Mouse (Mus musculus) liver, embryonic 12.5 days (tissue): ENCODE measurements around the gene Sh3d21. TPM values are rescaled to one million over a fixed set of nuclear protein-coding genes. Genes with fewer than 3 reads are reported as not detected.
"Not testable (repeated sequence)": the region's sequence is repeated elsewhere in the genome, so short reads cannot be mapped to it uniquely, and the experiment has no call there.

Source experiments
- ATAC-seq: fragments of 200-750 bp; cut with Nextera tagmentation; 2 replicates; pipeline ENCODE4 v1.8.0; 2017; ENCODE audit warnings: moderate number of reproducible peaks, mild to moderate bottlenecking, moderate library complexity
- H3K27ac ChIP-seq: fragments of 300-500 bp; sonication (generic); 2 replicates; pipeline ENCODE4 v1.5.1; 2016; ENCODE audit warnings: mild to moderate bottlenecking
- H3K27me3 ChIP-seq: fragments of 300-500 bp; sonication (generic); replicated peaks from 2 replicates; pipeline ENCODE4 v1.6.1; 2016; ENCODE audit warnings: mild to moderate bottlenecking, moderate library complexity
- H3K36me3 ChIP-seq: fragments of 300-500 bp; sonication (generic); 2 replicates; pipeline ENCODE4 v1.6.1; 2016; ENCODE audit warnings: mild to moderate bottlenecking, moderate library complexity
- H3K4me1 ChIP-seq: fragments of 300-500 bp; sonication (generic); 2 replicates; pipeline ENCODE4 v1.6.1; 2016
- H3K4me2 ChIP-seq: fragments of 300-500 bp; sonication (generic); 2 replicates; pipeline ENCODE4 v1.6.1; 2016; ENCODE audit warnings: mild to moderate bottlenecking, moderate library complexity
- H3K4me3 ChIP-seq: fragments of 300-500 bp; sonication (generic); 2 replicates; pipeline ENCODE4 v1.5.1; 2016; ENCODE audit warnings: mild to moderate bottlenecking, moderate library complexity
- H3K9ac ChIP-seq: fragments of 300-500 bp; sonication (generic); 2 replicates; pipeline ENCODE4 v1.6.1; 2016; ENCODE audit warnings: mild to moderate bottlenecking, moderate library complexity
- H3K9me3 ChIP-seq: fragments of 300-500 bp; sonication (generic); replicated peaks from 2 replicates; pipeline ENCODE4 v1.6.1; 2016; ENCODE audit warnings: mild to moderate bottlenecking, moderate library complexity
- WGBS: fragments of 180-500 bp; shearing (Covaris S2); methylation state at CpG from one replicate; pipeline ENCODE4 v1.1.7; 2016; ENCODE audit not compliant: insufficient replicate concordance; 5-methylcytosine and 5-hydroxymethylcytosine counted together
- polyA plus RNA-seq: library from polyadenylated mRNA; unstranded; fragments of >200 nt; fragmentation: Nextera tagmentation; extraction: Ambion mirVana; gene quantifications from 2 replicates; pipeline ENCODE4 v1.2.1, GENCODE M21; 2016

The Sh3d21 gene
- polyA plus RNA-seq, 1 experiment from 2014 or later = 1.3 TPM

- Histone ChIP-seq H3K36me3 (peaks cover 58% of the 10 kb centered on the region), H3K4me1 (peaks cover 34% of the 10 kb centered on the region)
- 70% methylated on average over 10 of the region's 10 CpGs for WGBS
- H3K27me3 ChIP-seq, H3K9ac ChIP-seq, H3K4me3 ChIP-seq, H3K4me2 ChIP-seq, H3K9me3 ChIP-seq, H3K27ac ChIP-seq, ATAC-seq: not testable (repeated sequence)
Observed at GRCm38 (mm10) chr4:126165092-126165491, 1.8 kb upstream of the Sh3d21 start.

GRCm38 (mm10) chr4:126163685-126164084, 394 bp upstream of the Sh3d21 start:
- H3K9me3 ChIP-seq = no peaks in the 10 kb centered on the region
- peaks cover 44% of the 10 kb centered on the region for H3K36me3 ChIP-seq
- H3K9ac ChIP-seq = peak overlapping the region; percentile 76
- H3K4me1 ChIP-seq = peaks cover 34% of the 10 kb centered on the region
- H3K27ac ChIP-seq = peak overlapping the region; percentile 82; the same call in 1 of the 2 replicates
- 61% methylated on average over 4 of the region's 4 CpGs for WGBS
- H3K27me3 ChIP-seq = peaks cover 6% of the 10 kb centered on the region; the same call in 1 of the 2 replicates
- no peak for ATAC-seq
- peak overlapping the region; percentile 66; the same call in 1 of the 2 replicates for H3K4me3 ChIP-seq
- peak overlapping the region; percentile 99 for H3K4me2 ChIP-seq

- under 1% methylated on average over 44 of the region's 44 CpGs for WGBS
- H3K27me3 ChIP-seq = peaks cover 6% of the 10 kb centered on the region; the same call in 1 of the 2 replicates
- H3K4me2 ChIP-seq = peak overlapping the region; percentile 99
- H3K9ac ChIP-seq = peak overlapping the region; percentile 76
- H3K36me3 ChIP-seq = peaks cover 33% of the 10 kb centered on the region
- peak overlapping the region; percentile 82 for H3K27ac ChIP-seq
- H3K9me3 ChIP-seq = no peaks in the 10 kb centered on the region
- H3K4me1 ChIP-seq = peaks cover 30% of the 10 kb centered on the region
- peak; percentile 86 for ATAC-seq
- peak overlapping the region; percentile 66 for H3K4me3 ChIP-seq
Observed at GRCm38 (mm10) chr4:126162544-126163066, 686 bp downstream of the Sh3d21 start.

- no peak overlapping the region for H3K9ac ChIP-seq
- WGBS = 71% methylated on average over 9 of the region's 9 CpGs
- H3K4me3 ChIP-seq = peak overlapping the region; percentile 66
- H3K27me3 ChIP-seq = peaks cover 6% of the 10 kb centered on the region; the same call in 1 of the 2 replicates
- H3K4me1 ChIP-seq = peaks cover 31% of the 10 kb centered on the region
- H3K27ac ChIP-seq = no peak overlapping the region
- peaks cover 27% of the 10 kb centered on the region for H3K36me3 ChIP-seq
- ATAC-seq = no peak
- no peaks in the 10 kb centered on the region for H3K9me3 ChIP-seq
- H3K4me2 ChIP-seq = peak overlapping the region; percentile 99
Observed at GRCm38 (mm10) chr4:126161986-126162385, 1.3 kb downstream of the Sh3d21 start.

- Histone ChIP-seq H3K4me1 (peaks cover 28% of the 10 kb centered on the region), H3K27me3 (peaks cover 6% of the 10 kb centered on the region; the same call in 1 of the 2 replicates), H3K4me2 (no peak overlapping the region), H3K9me3 (no peaks in the 10 kb centered on the region), H3K36me3 (peaks cover 24% of the 10 kb centered on the region), H3K27ac (no peak overlapping the region), H3K4me3 (no peak overlapping the region), H3K9ac (no peak overlapping the region)
- 81% methylated on average over 6 of the region's 6 CpGs for WGBS
- ATAC-seq = no peak
Observed at GRCm38 (mm10) chr4:126161456-126161855, 1.8 kb downstream of the Sh3d21 start.

GRCm38 (mm10) chr4:126160981-126161380, 2.3 kb downstream of the Sh3d21 start:
- Histone ChIP-seq H3K36me3 (peaks cover 21% of the 10 kb centered on the region), H3K9ac (no peak overlapping the region), H3K9me3 (no peaks in the 10 kb centered on the region), H3K27ac (no peak overlapping the region), H3K4me1 (peaks cover 33% of the 10 kb centered on the region), H3K4me3 (no peak overlapping the region), H3K4me2 (no peak overlapping the region), H3K27me3 (peaks cover 6% of the 10 kb centered on the region; the same call in 1 of the 2 replicates)
- WGBS = 77% methylated on average over 8 of the region's 8 CpGs
- no peak for ATAC-seq

- ATAC-seq = no peak
- Histone ChIP-seq H3K9me3 (no peaks in the 10 kb centered on the region), H3K4me1 (peaks cover 44% of the 10 kb centered on the region), H3K27ac (no peak overlapping the region), H3K36me3 (peaks cover 10% of the 10 kb centered on the region; the same call in 1 of the 2 replicates), H3K9ac (no peak overlapping the region), H3K4me3 (no peak overlapping the region), H3K27me3 (peaks cover 6% of the 10 kb centered on the region; the same call in 1 of the 2 replicates), H3K4me2 (no peak overlapping the region)
- WGBS = 73% methylated on average over 8 of the region's 8 CpGs
Observed at GRCm38 (mm10) chr4:126159455-126159854, 3.8 kb downstream of the Sh3d21 start.

GRCm38 (mm10) chr4:126157562-126157961, 5.7 kb downstream of the Sh3d21 start:
- H3K4me3 ChIP-seq = no peak overlapping the region
- H3K36me3 ChIP-seq = 0 out of 2 replicates have a peak, but pooled peaks cover 5% of the 10 kb centered on the region
- ATAC-seq = no peak
- no peak overlapping the region for H3K4me2 ChIP-seq
- peaks cover 6% of the 10 kb centered on the region for H3K27me3 ChIP-seq
- H3K9me3 ChIP-seq = no peaks in the 10 kb centered on the region
- peaks cover 30% of the 10 kb centered on the region for H3K4me1 ChIP-seq
- 81% methylated on average over 6 of the region's 6 CpGs for WGBS
- no peak overlapping the region for H3K9ac ChIP-seq
- no peak overlapping the region for H3K27ac ChIP-seq

- peaks cover 22% of the 10 kb centered on the region for H3K4me1 ChIP-seq
- H3K9ac ChIP-seq = no peak overlapping the region
- no peak overlapping the region for H3K4me3 ChIP-seq
- H3K36me3 ChIP-seq = peaks cover 5% of the 10 kb centered on the region; the same call in 1 of the 2 replicates
- ATAC-seq = no peak
- no peaks in the 10 kb centered on the region for H3K9me3 ChIP-seq
- H3K27ac ChIP-seq = peak overlapping the region; percentile 71
- WGBS = 54% methylated on average over 5 of the region's 5 CpGs
- H3K27me3 ChIP-seq = peaks cover 9% of the 10 kb centered on the region
- no peak overlapping the region for H3K4me2 ChIP-seq
Observed at GRCm38 (mm10) chr4:126156617-126157016, 6.7 kb downstream of the Sh3d21 start.

- peaks cover 5% of the 10 kb centered on the region; the same call in 1 of the 2 replicates for H3K36me3 ChIP-seq
- H3K4me2 ChIP-seq = no peak overlapping the region
Observed at GRCm38 (mm10) chr4:126155869-126156268, 7.4 kb downstream of the Sh3d21 start.

GRCm38 (mm10) chr4:126155183-126155582, 8.1 kb downstream of the Sh3d21 start:
- H3K27ac ChIP-seq = peak overlapping the region; percentile 71
- H3K4me2 ChIP-seq = no peak overlapping the region
- 20% methylated on average over 4 of the region's 4 CpGs for WGBS
- H3K4me1 ChIP-seq = peaks cover 35% of the 10 kb centered on the region
- ATAC-seq = no peak
- peaks cover 5% of the 10 kb centered on the region; the same call in 1 of the 2 replicates for H3K36me3 ChIP-seq
- peaks cover 23% of the 10 kb centered on the region for H3K27me3 ChIP-seq
- H3K4me3 ChIP-seq = no peak overlapping the region
- H3K9ac ChIP-seq = no peak overlapping the region; the same call in 1 of the 2 replicates
- H3K9me3 ChIP-seq = no peaks in the 10 kb centered on the region

More at GRCm38 (mm10) chr4:126155869-126156268, 7.4 kb downstream of the Sh3d21 start:
- Histone ChIP-seq H3K4me1 (peaks cover 28% of the 10 kb centered on the region), H3K4me3 (no peak overlapping the region), H3K9ac (no peak overlapping the region; the same call in 1 of the 2 replicates), H3K27me3 (peaks cover 16% of the 10 kb centered on the region), H3K9me3 (no peaks in the 10 kb centered on the region), H3K27ac (peak overlapping the region; percentile 71)
- ATAC-seq = peak; percentile 58
- WGBS = 69% methylated on average over 2 of the region's 2 CpGs

- Histone ChIP-seq H3K9ac (no peak overlapping the region), H3K4me1 (peaks cover 58% of the 10 kb centered on the region), H3K27me3 (peaks cover 46% of the 10 kb centered on the region), H3K36me3 (peaks cover 5% of the 10 kb centered on the region; the same call in 1 of the 2 replicates), H3K9me3 (no peaks in the 10 kb centered on the region), H3K27ac (no peak overlapping the region), H3K4me2 (no peak overlapping the region), H3K4me3 (no peak overlapping the region)
- no peak for ATAC-seq
- 29% methylated on average over 14 of the region's 14 CpGs for WGBS
Observed at GRCm38 (mm10) chr4:126152864-126153263, 10.4 kb downstream of the Sh3d21 start.
